8 mouse cellular contexts compared by ENCODE assay signal in the genomic region with DNA sequence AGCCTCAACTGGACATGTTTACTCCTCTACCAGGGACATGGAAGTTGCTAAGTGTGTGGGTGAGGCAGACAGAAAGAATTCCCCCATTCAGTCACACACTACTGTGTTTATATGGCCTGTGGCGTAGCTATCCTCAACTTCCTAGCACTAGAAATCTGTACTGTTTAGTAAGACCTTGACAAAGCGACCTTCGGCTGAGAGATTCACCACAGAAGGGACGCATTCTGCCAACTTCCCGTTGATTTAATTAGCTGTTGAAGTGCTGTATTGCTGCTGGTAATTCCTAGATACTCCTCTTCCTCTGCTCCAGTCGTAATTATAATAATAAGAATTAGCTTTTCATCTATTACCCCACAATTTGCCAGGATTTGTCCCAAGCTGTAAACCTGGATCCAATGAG. TPM values are rescaled to one million over a fixed set of nuclear protein-coding genes. Genes with fewer than 3 reads are reported as not detected.
A peak's percentile ranks its signal among the peaks of the same experiment; 100 is the strongest.
DNase-seq lines count a peak whose midpoint lies in the region; ATAC-seq and TF ChIP-seq lines count a peak whose summit lies in the region.

No protein-coding gene starts in this region.

- WGBS in kidney, embryonic 16.5 days: 27% methylated on average over 6 of the region's 6 CpGs
- 17% methylated on average over 6 of the region's 6 CpGs for WGBS in embryonic facial prominence, embryonic 14.5 days
- 29% methylated on average over 6 of the region's 6 CpGs for WGBS in intestine, embryonic 16.5 days

- peak overlapping the region; percentile 89 for H3K9ac ChIP-seq in kidney, embryonic 16.5 days (replicated peaks; ENCODE audit: low read length)
- peak overlapping the region; percentile 94 for H3K9ac ChIP-seq in embryonic facial prominence, embryonic 14.5 days (ENCODE audit: low read depth, low read length)
- H3K9ac ChIP-seq in intestine, embryonic 16.5 days (ENCODE audit: low read depth, low read length): peak overlapping the region; percentile 91

- peak overlapping the region; percentile 73 for H3K4me3 ChIP-seq in kidney, embryonic 16.5 days (ENCODE audit: low read length)
- peak overlapping the region; percentile 88 for H3K4me3 ChIP-seq in embryonic facial prominence, embryonic 14.5 days (ENCODE audit: low read depth, low read length)
- H3K4me3 ChIP-seq in intestine, embryonic 16.5 days (ENCODE audit: low read length): peak overlapping the region; percentile 90
- H3K4me3 ChIP-seq in myocyte: no peak overlapping the region

- H3K4me1 ChIP-seq in kidney, embryonic 16.5 days (ENCODE audit: insufficient read depth, low read length): peaks cover 73% of the 10 kb centered on the region
- H3K4me1 ChIP-seq in embryonic facial prominence, embryonic 14.5 days (ENCODE audit: control insufficient read depth, insufficient read depth, low read length): peaks cover 72% of the 10 kb centered on the region
- peaks cover 65% of the 10 kb centered on the region for H3K4me1 ChIP-seq in intestine, embryonic 16.5 days (ENCODE audit: control insufficient read depth, insufficient read depth, low read length)

- 0 out of 2 replicates have a peak, but pooled peaks cover 4% of the 10 kb centered on the region for H3K9me3 ChIP-seq in kidney, embryonic 16.5 days (ENCODE audit: low read length)
- H3K9me3 ChIP-seq in embryonic facial prominence, embryonic 14.5 days (ENCODE audit: control insufficient read depth, low read length): no peaks in the 10 kb centered on the region
- H3K9me3 ChIP-seq in intestine, embryonic 16.5 days (ENCODE audit: control insufficient read depth, low read length): no peaks in the 10 kb centered on the region

- H3K27ac ChIP-seq in kidney, embryonic 16.5 days (ENCODE audit: low read length): peak overlapping the region; percentile 32
- H3K27ac ChIP-seq in embryonic facial prominence, embryonic 14.5 days (replicated peaks; ENCODE audit: low read depth, low read length): 0 out of 2 replicates have a peak overlapping the region, but pooled peaks have one; percentile 11
- peak overlapping the region; percentile 45 for H3K27ac ChIP-seq in intestine, embryonic 16.5 days (ENCODE audit: low read length)

- no peak for ATAC-seq in kidney, embryonic 16.5 days (ENCODE audit: low FRiP score, low TSS enrichment)
- ATAC-seq in embryonic facial prominence, embryonic 14.5 days (ENCODE audit: low read depth): no peak
- ATAC-seq in intestine, embryonic 16.5 days: no peak
- ATAC-seq in monocyte, adult 5-6 weeks (replicated peaks; ENCODE audit: insufficient number of reproducible peaks, low FRiP score, low TSS enrichment, poor library complexity, severe bottlenecking): no peak

- peak overlapping the region; percentile 93 for H3K4me2 ChIP-seq in kidney, embryonic 16.5 days (replicated peaks; ENCODE audit: low read depth, low read length)
- H3K4me2 ChIP-seq in embryonic facial prominence, embryonic 14.5 days (ENCODE audit: low read depth, low read length): peak overlapping the region; percentile 89
- H3K4me2 ChIP-seq in intestine, embryonic 16.5 days (ENCODE audit: low read depth, low read length): peak overlapping the region; percentile 85
- peak overlapping the region; percentile 63 for H3K4me2 ChIP-seq in myocyte (ENCODE audit: low read depth)

- H3K36me3 ChIP-seq in kidney, embryonic 16.5 days (ENCODE audit: insufficient read depth, low read length): peaks cover 7% of the 10 kb centered on the region
- H3K36me3 ChIP-seq in embryonic facial prominence, embryonic 14.5 days (ENCODE audit: control insufficient read depth, insufficient read depth, low read length): peaks cover 20% of the 10 kb centered on the region; the same call in 1 of the 2 replicates
- H3K36me3 ChIP-seq in intestine, embryonic 16.5 days (ENCODE audit: control insufficient read depth, insufficient read depth, low read length): peaks cover 10% of the 10 kb centered on the region; the same call in 1 of the 2 replicates
- no peaks in the 10 kb centered on the region for H3K36me3 ChIP-seq in myocyte (ENCODE audit: control insufficient read depth, insufficient read depth)

- no peak for TF ChIP-seq POLR2A in myocyte (IDR thresholded peaks at IDR 0.05; ENCODE audit: insufficient read length, low read depth)

- H3K27me3 ChIP-seq in kidney, embryonic 16.5 days (ENCODE audit: insufficient read depth, low read length): no peaks in the 10 kb centered on the region
- H3K27me3 ChIP-seq in embryonic facial prominence, embryonic 14.5 days (replicated peaks; ENCODE audit: control insufficient read depth, insufficient read depth, low read length): no peaks in the 10 kb centered on the region; the same call in 1 of the 2 replicates
- no peaks in the 10 kb centered on the region for H3K27me3 ChIP-seq in intestine, embryonic 16.5 days (replicated peaks; ENCODE audit: control insufficient read depth, insufficient read depth, low read length)
- no peaks in the 10 kb centered on the region for H3K27me3 ChIP-seq in myocyte (ENCODE audit: control insufficient read depth, insufficient read depth, insufficient read length)

- H3ac ChIP-seq in myocyte (ENCODE audit: control insufficient read depth, insufficient read length): no peak overlapping the region

- DNase-seq in kidney, adult 8-10 months: no peak
- no peak for DNase-seq in embryonic facial prominence, embryonic 14.5 days (ENCODE audit: low spot score)
- no peak for DNase-seq in frontal cortex, postnatal 36 days (ENCODE audit: low spot score in 2 of 2)
- DNase-seq in Muller cell, postnatal 12 days (ENCODE audit: inconsistent ontology term): no peak

- H3K79me2 ChIP-seq in myocyte (ENCODE audit: control insufficient read depth, insufficient read depth): peaks cover 5% of the 10 kb centered on the region

TF ChIP-seq in myocyte, 11 proteins besides CTCF, POLR2A, EP300 and RAD21:
- TF ChIP-seq TCF3 (IDR thresholded peaks at IDR 0.05; ENCODE audit: insufficient read length, low read depth) (no peak), POLR2AphosphoS2 (IDR thresholded peaks at IDR 0.05; ENCODE audit: insufficient read length, low read depth) (no peak), MYOG (IDR thresholded peaks at IDR 0.05; ENCODE audit: control insufficient read depth in 1 of 3, insufficient read depth in 1 of 3, insufficient read length in 2 of 3, low read depth in 2 of 3) (no peak), TCF12 (IDR thresholded peaks at IDR 0.05; ENCODE audit: insufficient read depth, poor library complexity, severe bottlenecking) (no peak), SRF (IDR thresholded peaks at IDR 0.05; ENCODE audit: control insufficient read depth, insufficient read length, low read depth) (no peak), REST (IDR thresholded peaks at IDR 0.05; ENCODE audit: insufficient read depth, insufficient read length) (no peak), USF1 (IDR thresholded peaks at IDR 0.05; ENCODE audit: low read depth) (no peak), CEBPB (IDR thresholded peaks at IDR 0.05; ENCODE audit: insufficient read depth, poor library complexity, severe bottlenecking) (no peak), E2F4 (IDR thresholded peaks at IDR 0.05; ENCODE audit: insufficient read depth) (no peak), MYOD1 (IDR thresholded peaks at IDR 0.05; ENCODE audit: control insufficient read depth in 1 of 3, insufficient read length in 2 of 3, low read depth in 2 of 3) (no peak), MAX (IDR thresholded peaks at IDR 0.05; ENCODE audit: low read depth) (no peak)

RNA-seq across cellular contexts. Expression of a gene that starts 5.4 kb away (rescaled TPM):
- polyA plus RNA-seq in kidney, embryonic 16.5 days (2015; fragmentation: Nextera tagmentation; extraction: Ambion mirVana): 4.1 and 4.8 TPM in 2 replicates
- polyA plus RNA-seq in embryonic facial prominence, embryonic 14.5 days (2014; fragmentation: Nextera tagmentation; extraction: Ambion mirVana): 5.4 and 5.9 TPM in 2 replicates
- 4.4 and 4.7 TPM in 2 replicates for polyA plus RNA-seq in intestine, embryonic 16.5 days (2015; fragmentation: Nextera tagmentation; extraction: Ambion mirVana)
- 2.0 TPM for polyA plus RNA-seq in myocyte (2012; fragmentation: generic; extraction: Trizol)
- total RNA-seq in monocyte, adult 5-6 weeks (2017): 31.1 to 35.4 TPM (median 33.2 TPM) in 3 replicates
